Mouse (Mus musculus) limb, embryonic 11.5 days (tissue): ENCODE measurements around the gene C1rb. TPM values are rescaled to one million over a fixed set of nuclear protein-coding genes. Genes with fewer than 3 reads are reported as not detected.
"Not testable (repeated sequence)": the region's sequence is repeated elsewhere in the genome, so short reads cannot be mapped to it uniquely, and the experiment has no call there.

Experiments used
- ATAC-seq: fragments of 200-750 bp; cut with Nextera tagmentation; 2 replicates; pipeline ENCODE4 v1.8.0; 2017; ENCODE audit warnings: low read depth; ENCODE audit not compliant: insufficient number of reproducible peaks, low FRiP score, low TSS enrichment
- DNase-seq: peaks from one replicate; pipeline ENCODE4 v3.0.0-alpha.2; 2015; ENCODE audit warnings: low spot score
- H3K27ac ChIP-seq: fragments of 300-500 bp; sonication (generic); replicated peaks from 2 replicates; pipeline ENCODE4 v1.5.1; 2014; ENCODE audit warnings: low read depth, mild to moderate bottlenecking, low read length
- H3K27me3 ChIP-seq: fragments of 300-500 bp; sonication (generic); 2 replicates; pipeline ENCODE4 v1.6.1; 2014; ENCODE audit warnings: mild to moderate bottlenecking, low read length, mixed read lengths; ENCODE audit not compliant: control insufficient read depth, insufficient read depth
- H3K36me3 ChIP-seq: fragments of 300-500 bp; sonication (generic); 2 replicates; pipeline ENCODE4 v1.6.1; 2014; ENCODE audit warnings: mild to moderate bottlenecking, low read length, moderate library complexity, mixed read lengths; ENCODE audit not compliant: control insufficient read depth, insufficient read depth
- H3K4me1 ChIP-seq: fragments of 300-500 bp; sonication (generic); 2 replicates; pipeline ENCODE4 v1.6.1; 2014; ENCODE audit warnings: low read length, mixed read lengths; ENCODE audit not compliant: control insufficient read depth, insufficient read depth
- H3K4me2 ChIP-seq: fragments of 300-500 bp; sonication (generic); 2 replicates; pipeline ENCODE4 v1.6.1; 2014; ENCODE audit warnings: low read depth, mild to moderate bottlenecking, moderate library complexity; ENCODE audit not compliant: severe bottlenecking
- H3K4me3 ChIP-seq: fragments of 300-500 bp; sonication (generic); 2 replicates; pipeline ENCODE4 v1.5.1; 2014; ENCODE audit warnings: low read depth, low read length
- H3K9ac ChIP-seq: fragments of 300-500 bp; sonication (generic); 2 replicates; pipeline ENCODE4 v1.6.1; 2014; ENCODE audit warnings: mild to moderate bottlenecking, low read length
- H3K9me3 ChIP-seq: fragments of 300-500 bp; sonication (generic); 2 replicates; pipeline ENCODE4 v1.6.1; 2016; ENCODE audit warnings: low read length; ENCODE audit not compliant: control insufficient read depth
- WGBS: fragments of 180-500 bp; shearing (Covaris S2); extraction: QIAGEN DNeasy Blood & Tissue Kit; methylation state at CpG from one replicate; pipeline ENCODE4 v1.1.7; 2014; 5-methylcytosine and 5-hydroxymethylcytosine counted together
- polyA plus RNA-seq: library from polyadenylated mRNA; unstranded; fragments of >200 nt; fragmentation: Nextera tagmentation; extraction: Ambion mirVana; gene quantifications from 2 replicates; pipeline ENCODE4 v1.2.1, GENCODE M21; 2014

The C1rb gene
- not detected in 2 replicates for polyA plus RNA-seq

- Histone ChIP-seq H3K9me3 (no peaks in the 10 kb centered on the region), H3K27ac (no peak within 1 kb of the TSS), H3K27me3 (no peaks in the 10 kb centered on the region), H3K9ac (no peak within 1 kb of the TSS), H3K4me1 (no peaks in the 10 kb centered on the region), H3K36me3 (no peaks in the 10 kb centered on the region), H3K4me3 (no peak within 1 kb of the TSS), H3K4me2 (no peak within 1 kb of the TSS)
- DNase-seq (peak; percentile 83), ATAC-seq (no peak)
- WGBS: 3% methylated on average over 8 of the region's 8 CpGs
Observed at GRCm38 (mm10) chr6:124570026-124570425, at the start of gene C1rb. Gene C1rb (plus strand): TSS chr6:124570294.

GRCm38 (mm10) chr6:124522082-124522481 is 48.0 kb upstream of the C1rb start:
- not testable (repeated sequence) for ATAC-seq
- 75% methylated on average over 7 of the region's 7 CpGs for WGBS

GRCm38 (mm10) chr6:124527881-124528280 is 42.2 kb upstream of the C1rb start:
- Histone ChIP-seq H3K27ac (no peak overlapping the region), H3K9me3 (no peaks in the 10 kb centered on the region), H3K4me3 (no peak overlapping the region), H3K27me3 (no peaks in the 10 kb centered on the region), H3K4me2 (no peak overlapping the region), H3K9ac (no peak overlapping the region), H3K4me1 (no peaks in the 10 kb centered on the region), H3K36me3 (no peaks in the 10 kb centered on the region)
- ATAC-seq: no peak
- no peak for DNase-seq
- 74% methylated on average over 3 of the region's 3 CpGs for WGBS

More at GRCm38 (mm10) chr6:124522082-124522481, 48.0 kb upstream of the C1rb start:
- H3K4me2 ChIP-seq, H3K4me1 ChIP-seq, H3K27ac ChIP-seq, H3K36me3 ChIP-seq, H3K9me3 ChIP-seq, H3K27me3 ChIP-seq, H3K9ac ChIP-seq, H3K4me3 ChIP-seq, DNase-seq: not testable (repeated sequence)

- WGBS: 84% methylated on average over 8 of the region's 8 CpGs
- H3K4me2 ChIP-seq: no peak overlapping the region
- H3K4me3 ChIP-seq: no peak overlapping the region
- no peaks in the 10 kb centered on the region for H3K27me3 ChIP-seq
- H3K9ac ChIP-seq: no peak overlapping the region
- no peak overlapping the region for H3K27ac ChIP-seq
- no peaks in the 10 kb centered on the region for H3K4me1 ChIP-seq
- no peaks in the 10 kb centered on the region for H3K36me3 ChIP-seq
- no peaks in the 10 kb centered on the region for H3K9me3 ChIP-seq
- ATAC-seq (no peak), DNase-seq (no peak)
Observed at GRCm38 (mm10) chr6:124531077-124531476, 39.0 kb upstream of the C1rb start.

- not testable (repeated sequence) for H3K9ac ChIP-seq, DNase-seq, H3K27ac ChIP-seq, H3K36me3 ChIP-seq, H3K27me3 ChIP-seq, H3K4me2 ChIP-seq, H3K4me1 ChIP-seq, ATAC-seq, H3K4me3 ChIP-seq, H3K9me3 ChIP-seq
- WGBS: 84% methylated on average over 8 of the region's 8 CpGs
Observed at GRCm38 (mm10) chr6:124536125-124536829, 33.8 kb upstream of the C1rb start.

GRCm38 (mm10) chr6:124541176-124541575 is 28.9 kb upstream of the C1rb start:
- not testable (repeated sequence) for H3K9ac ChIP-seq, H3K4me1 ChIP-seq, DNase-seq, H3K9me3 ChIP-seq, H3K4me2 ChIP-seq, H3K27ac ChIP-seq, H3K27me3 ChIP-seq, H3K36me3 ChIP-seq, H3K4me3 ChIP-seq, ATAC-seq
- 71% methylated on average over 2 of the region's 2 CpGs for WGBS

GRCm38 (mm10) chr6:124542284-124542683 is 27.8 kb upstream of the C1rb start, which contains the start of gene C1s1:
Gene C1s1 (minus strand): TSS chr6:124542359.
- not testable (repeated sequence) for H3K4me3 ChIP-seq, H3K9me3 ChIP-seq, H3K9ac ChIP-seq, H3K4me2 ChIP-seq, H3K36me3 ChIP-seq, H3K4me1 ChIP-seq, ATAC-seq, H3K27ac ChIP-seq, H3K27me3 ChIP-seq
- peak; percentile 42 for DNase-seq
- 6% methylated on average over 1 of the region's 1 CpGs for WGBS

- Histone ChIP-seq H3K36me3 (no peaks in the 10 kb centered on the region), H3K4me3 (no peak overlapping the region), H3K9ac (no peak overlapping the region), H3K9me3 (no peaks in the 10 kb centered on the region), H3K4me2 (no peak overlapping the region), H3K27me3 (no peaks in the 10 kb centered on the region), H3K27ac (no peak overlapping the region), H3K4me1 (no peaks in the 10 kb centered on the region)
- ATAC-seq: no peak
- WGBS: 88% methylated on average over 5 of the region's 6 CpGs
- DNase-seq: no peak
Observed at GRCm38 (mm10) chr6:124544466-124544865, 25.6 kb upstream of the C1rb start.

GRCm38 (mm10) chr6:124545425-124545824 is 24.7 kb upstream of the C1rb start:
- Histone ChIP-seq H3K9ac (no peak overlapping the region), H3K27ac (no peak overlapping the region), H3K4me1 (no peaks in the 10 kb centered on the region), H3K36me3 (no peaks in the 10 kb centered on the region), H3K4me3 (no peak overlapping the region), H3K9me3 (no peaks in the 10 kb centered on the region), H3K4me2 (no peak overlapping the region), H3K27me3 (no peaks in the 10 kb centered on the region)
- ATAC-seq: no peak
- 70% methylated on average over 2 of the region's 2 CpGs for WGBS
- no peak for DNase-seq
